Mouse (Mus musculus) left cerebral cortex, postnatal 10 days (tissue): Measurements from ENCODE around the gene Npas2. TPM values are rescaled to one million over a fixed set of nuclear protein-coding genes. Genes with fewer than 3 reads are reported as not detected.

Experiments
- DNase-seq, 2 experiments: peaks; one replicate each; pipeline ENCODE4 v3.0.0; 2021 to 2022; ENCODE audit warnings: low spot score in 2 of 2, mixed read lengths in 1 of 2; ENCODE audit errors: extremely low spot score in 1 of 2
- intact Hi-C: fragments of 180-260 bp; cut with DNase I; formaldehyde crosslinking; loops from one replicate; pipeline ENCODE4 v1.15.1; 2025
- total RNA-seq, 2 experiments: library from RNA; stranded (reverse); gene quantifications; 2 replicates each; pipeline ENCODE4 v1.2.3; 2021

Gene Npas2
- total RNA-seq, 2 experiments from 2014 or later: 39.9 to 41.8 TPM

GRCm38 (mm10) chr1:39312345-39312967, 118.9 kb downstream of the Npas2 start:
- intact Hi-C loops: no loop called here
- DNase-seq: no peak

GRCm38 (mm10) chr1:39313352-39314245, 120.1 kb downstream of the Npas2 start:
- intact Hi-C loops: no loop called here
- no peak for DNase-seq

GRCm38 (mm10) chr1:39317935-39318334, 124.4 kb downstream of the Npas2 start:
- DNase-seq: no peak
- intact Hi-C loops: no loop called here

- DNase-seq: no peak
- intact Hi-C loops: no loop called here
Measured at GRCm38 (mm10) chr1:39318870-39319269, 125.3 kb downstream of the Npas2 start.

GRCm38 (mm10) chr1:39321954-39322353, 128.4 kb downstream of the Npas2 start:
- no peak for DNase-seq
- intact Hi-C loops: loop anchor here (10.0 kb wide), 1 partner anchor 67 kb away; no protein-coding TSS in a partner anchor

GRCm38 (mm10) chr1:39325228-39325627, 131.7 kb downstream of the Npas2 start:
- DNase-seq: no peak

GRCm38 (mm10) chr1:39327546-39327945, 134.0 kb downstream of the Npas2 start:
- no peak for DNase-seq
- intact Hi-C loops: loop anchor here (10.0 kb wide), 1 partner anchor 73 kb away; no protein-coding TSS in a partner anchor

More at GRCm38 (mm10) chr1:39325228-39325627, 131.7 kb downstream of the Npas2 start:
- intact Hi-C loops: loop anchor here (10.0 kb wide), 1 partner anchor 70 kb away; no protein-coding TSS in a partner anchor

- intact Hi-C loops: loop anchor here (10.0 kb wide), 1 partner anchor 226 kb away; no protein-coding TSS in a partner anchor
Measured at GRCm38 (mm10) chr1:39330857-39331594, 137.5 kb downstream of the Npas2 start.

GRCm38 (mm10) chr1:39332456-39332855, 138.9 kb downstream of the Npas2 start:
- DNase-seq: no peak
- intact Hi-C loops: loop anchor here (10.0 kb wide), 1 partner anchor 228 kb away; no protein-coding TSS in a partner anchor

More at GRCm38 (mm10) chr1:39330857-39331594, 137.5 kb downstream of the Npas2 start:
- no peak for DNase-seq

- DNase-seq: no peak
- intact Hi-C loops: loop anchor here (10.0 kb wide), 1 partner anchor 231 kb away; no protein-coding TSS in a partner anchor
Measured at GRCm38 (mm10) chr1:39335561-39336196, 142.1 kb downstream of the Npas2 start.

- intact Hi-C loops: loop anchor here (10.0 kb wide), 1 partner anchor 232 kb away; no protein-coding TSS in a partner anchor
- DNase-seq: peak in 1 of 2 experiments; percentile 29
Measured at GRCm38 (mm10) chr1:39336788-39337187, 143.3 kb downstream of the Npas2 start.

GRCm38 (mm10) chr1:39338831-39339230, 145.3 kb downstream of the Npas2 start:
- DNase-seq: no peak
- intact Hi-C loops: loop anchor here (10.0 kb wide), 1 partner anchor 234 kb away; no protein-coding TSS in a partner anchor

GRCm38 (mm10) chr1:39339455-39339854, 145.9 kb downstream of the Npas2 start:
- DNase-seq: no peak
- intact Hi-C loops: loop anchor here (10.0 kb wide), 1 partner anchor 235 kb away; no protein-coding TSS in a partner anchor

- DNase-seq: no peak
- intact Hi-C loops: loop anchor here (2.0 to 5.0 kb wide), 2 partner anchors 148 to 329 kb away; partner anchors contain the start of gene Npas2
Measured at GRCm38 (mm10) chr1:39340156-39340555, 146.6 kb downstream of the Npas2 start.

GRCm38 (mm10) chr1:39340647-39341046, 147.1 kb downstream of the Npas2 start:
- intact Hi-C loops: loop anchor here (2.0 to 5.0 kb wide), 2 partner anchors 148 to 330 kb away; partner anchors contain the start of gene Npas2
- peak in 1 of 2 experiments; percentile 23 for DNase-seq

GRCm38 (mm10) chr1:39341807-39342206, 148.3 kb downstream of the Npas2 start:
- intact Hi-C loops: loop anchor here (2.0 to 5.0 kb wide), 2 partner anchors 150 to 331 kb away; partner anchors contain the start of gene Npas2

GRCm38 (mm10) chr1:39343242-39343641, 149.7 kb downstream of the Npas2 start:
- no peak for DNase-seq
- intact Hi-C loops: loop anchor here (5.0 kb wide), 1 partner anchor 151 kb away; the partner anchor contains the start of gene Npas2

More at GRCm38 (mm10) chr1:39341807-39342206, 148.3 kb downstream of the Npas2 start:
- DNase-seq: no peak
